Mouse (Mus musculus) adipocyte (in vitro differentiated cells): ENCODE results near the gene Phldb2.

Experiments
- DNase-seq: peaks from one replicate; pipeline ENCODE4 v3.0.0-alpha.2; 2016; ENCODE audit warnings: low spot score

Phldb2 gene

GRCm38 (mm10) chr16:45729163-45729562, 224.2 kb downstream of the Phldb2 start:
- DNase-seq: no peak

- no peak for DNase-seq
Observed at GRCm38 (mm10) chr16:45724742-45725102, 228.7 kb downstream of the Phldb2 start.

- DNase-seq: no peak
Observed at GRCm38 (mm10) chr16:45724061-45724741, 229.2 kb downstream of the Phldb2 start, which contains the start of gene Tagln3. Gene Tagln3, minus strand, starts transcription at chr16:45724608.

GRCm38 (mm10) chr16:45723172-45723901, 230.1 kb downstream of the Phldb2 start:
- DNase-seq: no peak

- DNase-seq: no peak
Observed at GRCm38 (mm10) chr16:45722460-45722951, 230.9 kb downstream of the Phldb2 start.

- DNase-seq: no peak
Observed at GRCm38 (mm10) chr16:45720022-45720630, 233.3 kb downstream of the Phldb2 start.

- DNase-seq: no peak
Observed at GRCm38 (mm10) chr16:45718296-45718695, 235.1 kb downstream of the Phldb2 start.

- DNase-seq: no peak
Observed at GRCm38 (mm10) chr16:45714489-45715150, 238.8 kb downstream of the Phldb2 start.

- DNase-seq: no peak
Observed at GRCm38 (mm10) chr16:45713878-45714277, 239.5 kb downstream of the Phldb2 start.

GRCm38 (mm10) chr16:45713261-45713660, 240.1 kb downstream of the Phldb2 start:
- DNase-seq: no peak

GRCm38 (mm10) chr16:45711263-45711662, 242.1 kb downstream of the Phldb2 start:
- peak; percentile 43 for DNase-seq

GRCm38 (mm10) chr16:45699301-45699700, 254.1 kb downstream of the Phldb2 start:
- no peak for DNase-seq

GRCm38 (mm10) chr16:45697996-45698395, 255.4 kb downstream of the Phldb2 start:
- DNase-seq: no peak
